Mouse (Mus musculus) erythroblast, adult 5-6 weeks (primary cell): ENCODE results near the gene Arid4b. TPM values are rescaled to one million over a fixed set of nuclear protein-coding genes. Genes with fewer than 3 reads are reported as not detected.
A peak's percentile ranks its signal among the peaks of the same experiment; 100 is the strongest.

Experiments used
- ATAC-seq: replicated peaks from 2 replicates; pipeline ENCODE4 v1.8.0; 2016; ENCODE audit warnings: moderate number of reproducible peaks, mild to moderate bottlenecking, moderate TSS enrichment, inconsistent platforms; ENCODE audit not compliant: poor library complexity, low FRiP score, severe bottlenecking
- total RNA-seq, 2 experiments: library from RNA; stranded (forward) in 1 of 2; stranded (reverse) in 1 of 2; fragments of 150-400 nt in 1 of 2; fragments of 200-764, 138-1000 nt in 1 of 2; gene quantifications; 2 replicates each; pipeline versions ENCODE4 v1.2.3 to v1.2.4; 2015 to 2017; ENCODE audit warnings: low replicate concordance in 2 of 2

Arid4b gene
- total RNA-seq, 2 experiments from 2014 or later, result 126 to 186 TPM

- ATAC-seq, result no peak
Measured at GRCm38 (mm10) chr13:14056801-14057200, 6.2 kb upstream of the Arid4b start.

- no peak for ATAC-seq
Measured at GRCm38 (mm10) chr13:14059582-14059981, 3.5 kb upstream of the Arid4b start.

DNA sequence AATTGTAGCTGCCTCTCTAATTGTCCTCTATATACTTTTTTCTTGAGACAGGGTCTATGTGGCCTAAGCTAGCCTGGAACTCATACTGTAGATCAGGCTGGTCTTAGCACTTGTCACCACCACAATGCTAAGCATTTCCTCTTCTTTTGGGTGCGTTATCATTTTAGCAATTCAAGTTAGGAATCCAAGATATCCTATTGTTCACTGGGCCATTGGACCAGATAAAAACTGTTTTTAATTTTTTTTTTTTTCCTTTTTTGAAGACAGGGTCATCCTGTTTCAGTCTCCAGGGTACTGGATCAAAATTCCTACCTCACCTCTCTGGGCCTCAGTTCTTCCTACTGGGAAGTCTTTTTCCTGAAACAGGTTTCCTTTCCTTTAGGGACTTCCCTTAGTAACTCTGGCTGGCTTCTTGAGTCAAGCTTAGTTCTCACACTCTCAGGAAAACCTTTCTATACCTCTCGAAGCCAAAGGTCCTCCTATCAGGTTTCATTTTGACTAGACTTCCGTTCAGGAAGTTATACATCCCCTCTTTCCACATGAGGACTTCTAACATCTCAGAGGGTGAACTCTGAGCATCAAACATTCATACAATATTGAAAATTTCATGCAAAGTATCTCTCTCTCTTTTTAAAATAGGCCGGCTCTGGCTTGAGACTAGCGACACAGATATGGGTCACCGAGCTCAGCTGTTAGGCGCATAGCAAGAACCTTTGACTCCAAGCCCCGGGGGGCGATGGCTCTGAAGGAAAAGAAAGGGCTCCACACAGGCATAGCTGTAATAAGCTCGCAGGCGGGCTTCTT, 621 bp upstream of the Arid4b start:
- ATAC-seq, result peak; percentile 2

DNA sequence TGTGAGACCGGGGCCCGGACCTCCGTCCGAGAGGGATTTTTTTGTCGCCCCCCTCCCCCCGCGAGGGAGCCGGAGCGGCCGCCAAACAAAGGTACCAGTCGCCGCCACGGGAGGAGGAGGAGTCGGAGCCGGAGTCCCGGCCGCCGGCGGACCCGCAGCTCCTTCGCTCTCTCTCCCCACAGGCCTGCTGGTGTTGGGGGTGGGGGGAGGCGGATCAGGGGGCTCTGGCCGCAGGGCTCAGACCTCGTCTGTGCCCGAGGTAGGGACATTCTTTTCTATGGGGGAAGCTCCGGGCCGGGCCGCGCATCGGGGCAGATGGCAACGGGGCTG, 875 bp downstream of the Arid4b start:
- peak; percentile 6 for ATAC-seq

- ATAC-seq, result no peak
Measured at GRCm38 (mm10) chr13:14064341-14065027, 1.5 kb downstream of the Arid4b start.

- peak; percentile 28 for ATAC-seq
Measured at GRCm38 (mm10) chr13:14065028-14065380, 2.0 kb downstream of the Arid4b start.

DNA sequence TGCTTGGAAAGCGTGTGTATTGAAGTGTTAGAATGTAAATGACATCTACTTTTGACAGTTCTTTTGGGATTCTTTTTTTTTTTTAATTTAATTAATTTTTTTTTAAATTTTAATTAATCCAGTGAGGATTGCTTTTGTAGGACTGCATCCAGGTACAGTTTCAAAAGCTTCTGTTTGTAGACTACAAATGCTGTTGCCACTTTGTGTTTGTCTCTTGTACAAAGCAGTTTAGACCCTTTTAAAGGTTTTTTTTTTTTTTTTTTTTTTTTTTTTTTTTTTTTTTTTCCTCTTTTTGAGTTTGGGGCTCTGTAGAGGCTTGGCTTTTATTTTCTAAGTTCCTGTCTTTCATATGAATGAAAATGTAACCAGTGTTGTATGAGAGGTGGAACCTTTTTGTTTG, 2.7 kb downstream of the Arid4b start:
- no peak for ATAC-seq

DNA sequence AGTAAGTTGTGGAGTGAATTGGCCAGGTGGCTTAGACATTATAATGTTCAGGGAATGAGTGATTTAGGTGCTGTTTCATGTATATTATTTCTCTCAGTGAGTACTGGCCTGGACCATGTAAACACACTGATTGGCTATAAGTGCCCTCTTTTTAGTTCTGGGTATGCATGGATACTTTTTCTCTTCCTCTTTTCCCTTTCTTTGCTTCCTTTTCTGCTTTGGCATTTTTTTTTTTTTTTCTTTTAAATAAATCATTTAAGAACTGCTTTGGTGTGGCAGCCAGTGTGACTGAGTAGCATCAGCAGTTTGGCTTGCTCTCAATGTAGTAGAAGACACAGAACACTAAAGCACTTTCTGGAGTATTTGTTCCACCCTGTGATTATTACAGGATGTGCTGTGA, 5.0 kb downstream of the Arid4b start:
- ATAC-seq, result no peak

DNA sequence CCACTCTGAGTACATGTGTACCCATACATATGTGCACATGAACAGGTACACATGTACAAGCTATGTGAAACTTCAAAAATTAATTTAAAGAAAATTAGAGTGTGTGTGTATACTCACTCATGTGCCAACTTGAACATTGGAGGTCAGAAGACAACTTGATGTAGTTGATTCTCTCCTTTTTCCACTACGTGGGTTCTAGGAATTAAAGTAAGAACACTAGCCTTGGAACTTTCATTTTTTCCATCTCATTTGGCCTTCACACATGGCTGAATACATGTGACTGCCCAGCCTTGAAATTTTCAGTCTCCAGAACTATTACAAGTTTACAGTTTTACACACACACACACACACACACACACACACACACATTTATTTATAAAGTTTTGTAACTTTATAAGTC, 6.3 kb downstream of the Arid4b start:
- no peak for ATAC-seq

GRCm38 (mm10) chr13:14074371-14074770, 11.3 kb downstream of the Arid4b start:
- no peak for ATAC-seq

DNA sequence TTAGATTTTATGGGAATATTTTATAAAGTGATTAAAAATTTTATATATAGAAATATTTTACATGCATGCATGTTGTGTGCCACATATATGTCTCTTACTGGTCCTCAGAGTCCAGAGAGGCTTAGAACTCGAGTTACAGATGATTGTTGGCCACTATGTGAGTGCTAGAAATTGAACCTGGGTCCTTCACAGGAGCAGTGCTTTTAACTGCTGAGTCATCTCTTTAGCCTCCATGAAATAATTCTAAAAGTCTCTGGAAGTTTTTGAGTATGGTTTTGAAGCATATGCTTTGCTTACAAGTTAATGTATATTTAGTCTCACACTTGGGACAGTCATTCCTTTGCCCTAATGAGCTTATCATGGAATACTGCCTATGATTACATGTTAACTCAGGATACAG, 12.3 kb downstream of the Arid4b start:
- 0 out of 2 replicates have a peak, but pooled peaks have one; percentile 51 for ATAC-seq

GRCm38 (mm10) chr13:14088669-14089068, 25.6 kb downstream of the Arid4b start:
- ATAC-seq, result no peak

- ATAC-seq, result no peak
Measured at GRCm38 (mm10) chr13:14103026-14103425, 40.0 kb downstream of the Arid4b start.

DNA sequence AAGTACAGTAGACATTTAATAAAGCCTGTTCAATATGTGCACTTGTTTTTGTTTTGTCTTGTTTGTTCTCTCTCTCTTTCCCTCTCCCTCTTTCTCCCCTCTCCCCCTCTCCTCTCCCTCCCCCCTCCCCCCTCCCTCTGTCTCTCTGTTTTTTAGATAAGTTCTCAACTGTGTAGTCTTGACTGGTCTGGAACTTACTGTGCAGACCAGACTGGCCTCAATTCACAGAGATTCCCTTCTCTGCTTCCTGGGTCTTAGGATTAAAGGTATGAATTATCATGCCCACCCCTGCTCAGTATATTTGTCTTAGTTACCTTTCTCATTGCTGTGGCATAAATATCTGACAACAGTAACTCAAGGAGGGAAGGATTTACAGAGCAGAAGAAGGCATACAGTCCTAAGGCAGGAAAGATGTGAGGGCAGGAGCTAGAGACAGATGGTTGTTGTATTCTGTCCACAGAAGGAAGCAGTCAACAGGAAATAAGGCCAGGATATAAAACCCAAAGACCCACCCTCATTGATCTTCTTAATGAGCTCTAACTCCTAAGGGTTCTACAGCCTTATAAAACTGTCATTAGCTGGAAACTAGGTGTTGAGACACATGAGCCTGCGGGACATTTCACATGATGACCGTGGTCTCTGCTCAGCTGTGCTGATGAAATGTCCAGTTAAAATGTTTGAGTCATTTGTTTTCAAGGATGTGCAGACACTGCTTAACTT, 47.3 kb downstream of the Arid4b start:
- ATAC-seq, result no peak

- 0 out of 2 replicates have a peak, but pooled peaks have one; percentile 45 for ATAC-seq
Measured at GRCm38 (mm10) chr13:14111146-14111545, 48.1 kb downstream of the Arid4b start.

GRCm38 (mm10) chr13:14113746-14114528, 50.9 kb downstream of the Arid4b start:
- ATAC-seq, result no peak

- no peak for ATAC-seq
Measured at GRCm38 (mm10) chr13:14115805-14116204, 52.8 kb downstream of the Arid4b start.

- no peak for ATAC-seq
Measured at GRCm38 (mm10) chr13:14131651-14132050, 68.6 kb downstream of the Arid4b start.

GRCm38 (mm10) chr13:14142294-14142966, 79.4 kb downstream of the Arid4b start:
- ATAC-seq, result peak; percentile 98

DNA sequence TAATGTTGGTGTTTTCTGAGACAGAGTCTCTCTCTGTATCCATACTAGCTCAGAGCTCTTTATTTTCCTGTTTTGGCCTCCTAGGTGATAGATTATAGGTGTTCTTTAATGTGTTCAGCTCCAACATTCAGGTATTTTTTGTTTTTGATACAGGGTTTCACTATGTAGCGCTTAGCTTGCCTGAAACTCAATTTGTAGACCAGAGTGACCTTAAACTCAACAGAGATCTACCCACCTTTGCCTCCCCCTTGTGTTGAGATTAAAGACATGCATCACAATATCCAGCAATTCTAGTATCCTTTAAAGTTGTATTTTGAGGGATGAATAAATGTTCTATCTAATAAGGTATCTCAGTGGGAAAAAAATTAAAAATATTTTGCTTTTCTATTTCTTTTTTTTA, 115.0 kb downstream of the Arid4b start:
- no peak for ATAC-seq
